Mouse (Mus musculus): ENCODE measurements around the gene Slc39a11. TPM values are rescaled to one million over a fixed set of nuclear protein-coding genes. Genes with fewer than 3 reads are reported as not detected.

Slc39a11 gene
- polyA plus RNA-seq, 1 experiment: 32.4 TPM

DNA sequence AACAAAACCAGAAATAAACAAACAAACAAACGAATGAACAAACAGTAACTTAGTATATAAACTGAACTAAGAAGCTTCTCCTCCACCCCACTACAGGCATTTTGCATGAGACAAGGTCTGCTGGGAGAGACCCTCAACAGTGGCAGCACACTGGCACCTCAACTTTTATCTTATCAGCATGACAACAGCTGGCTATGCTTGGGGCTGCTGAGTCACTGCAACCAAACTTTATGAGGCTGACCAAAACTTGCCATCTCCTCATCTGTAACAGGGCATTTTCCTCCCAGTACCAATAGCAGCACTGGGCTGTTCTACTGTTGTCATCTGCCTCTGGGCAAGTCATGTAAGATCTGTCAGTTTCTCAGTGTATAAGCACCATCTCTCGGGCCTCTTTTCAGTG is 31.1 kb upstream of the Slc39a11 start:
- WGBS: 82% methylated on average over 2 of the region's 2 CpGs
- no peak overlapping the region for H3K27ac ChIP-seq (ENCODE audit: insufficient read depth, low read depth, low read length)
- no peak overlapping the region for H3K4me3 ChIP-seq (ENCODE audit: low read depth, low read length)
- no peak for TF ChIP-seq CTCF (IDR thresholded peaks at IDR 0.05; ENCODE audit: extremely low read depth, insufficient read length, insufficient replicate concordance, low read depth, low read length)
- TF ChIP-seq POLR2A (IDR thresholded peaks at IDR 0.05; ENCODE audit: low read depth, low read length): no peak
- no peaks in the 10 kb centered on the region for H3K27me3 ChIP-seq (ENCODE audit: control insufficient read depth, insufficient read depth, low read length)
- peaks cover 7% of the 10 kb centered on the region for H3K4me1 ChIP-seq (ENCODE audit: control insufficient read depth, insufficient read depth, insufficient read length, low read length)
- peaks cover 12% of the 10 kb centered on the region for H3K36me3 ChIP-seq (ENCODE audit: control insufficient read depth, insufficient read depth, low read length)

DNA sequence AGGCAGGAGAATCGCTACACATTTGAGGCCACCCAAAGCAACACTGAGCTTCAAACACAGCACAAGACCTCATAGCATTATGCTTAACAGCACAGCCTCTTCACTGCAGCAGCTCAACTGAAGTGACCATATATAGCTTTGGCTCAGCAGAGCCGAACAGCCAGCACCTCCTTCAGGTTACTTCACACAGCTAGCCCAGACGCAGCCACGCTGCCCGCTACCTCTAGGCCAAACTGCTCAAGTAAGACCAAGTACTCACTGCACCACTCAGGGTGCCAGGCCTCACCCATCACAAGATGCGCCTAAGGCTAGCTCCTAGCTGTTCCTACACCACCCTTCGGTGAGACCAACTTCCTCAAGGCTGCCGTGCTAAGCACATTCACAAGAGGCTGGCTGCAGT is 28.5 kb upstream of the Slc39a11 start:
- Histone ChIP-seq H3K4me1 (ENCODE audit: control insufficient read depth, insufficient read depth, insufficient read length, low read length) (peaks cover 3% of the 10 kb centered on the region), H3K27me3 (ENCODE audit: control insufficient read depth, insufficient read depth, low read length) (no peaks in the 10 kb centered on the region), H3K4me3 (ENCODE audit: low read depth, low read length) (no peak overlapping the region), H3K27ac (ENCODE audit: insufficient read depth, low read depth, low read length) (no peak overlapping the region), H3K36me3 (ENCODE audit: control insufficient read depth, insufficient read depth, low read length) (peaks cover 30% of the 10 kb centered on the region)
- WGBS: 80% methylated on average over 8 of the region's 8 CpGs
- TF ChIP-seq CTCF (IDR thresholded peaks at IDR 0.05; ENCODE audit: extremely low read depth, insufficient read length, insufficient replicate concordance, low read depth, low read length) (no peak), POLR2A (IDR thresholded peaks at IDR 0.05; ENCODE audit: low read depth, low read length) (no peak)

DNA sequence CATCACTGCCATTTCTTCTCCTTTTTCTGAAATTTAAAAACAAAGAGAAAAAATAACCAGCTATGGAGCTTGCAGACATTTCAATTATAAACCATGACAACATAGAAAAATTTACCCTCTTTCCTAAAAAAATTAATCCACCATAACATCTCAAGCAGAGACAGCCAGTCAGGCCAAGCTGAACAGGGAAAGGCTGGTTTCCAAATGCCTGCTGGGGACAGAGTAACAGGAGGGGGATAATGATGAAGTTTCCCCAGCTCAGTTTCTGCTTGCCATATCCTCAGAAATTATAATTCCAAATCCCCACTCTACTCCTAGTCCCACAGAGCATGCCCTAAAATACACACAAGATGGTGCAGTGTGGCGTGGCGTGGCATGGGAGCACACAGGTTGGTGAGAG is 27.5 kb upstream of the Slc39a11 start:
- Histone ChIP-seq H3K27me3 (ENCODE audit: control insufficient read depth, insufficient read depth, low read length) (no peaks in the 10 kb centered on the region), H3K4me3 (ENCODE audit: low read depth, low read length) (no peak overlapping the region), H3K27ac (ENCODE audit: insufficient read depth, low read depth, low read length) (no peak overlapping the region), H3K36me3 (ENCODE audit: control insufficient read depth, insufficient read depth, low read length) (peaks cover 35% of the 10 kb centered on the region), H3K4me1 (ENCODE audit: control insufficient read depth, insufficient read depth, insufficient read length, low read length) (peaks cover 3% of the 10 kb centered on the region)
- no peak for TF ChIP-seq CTCF (IDR thresholded peaks at IDR 0.05; ENCODE audit: extremely low read depth, insufficient read length, insufficient replicate concordance, low read depth, low read length)
- no peak for TF ChIP-seq POLR2A (IDR thresholded peaks at IDR 0.05; ENCODE audit: low read depth, low read length)
- WGBS: 96% methylated on average over 2 of the region's 2 CpGs

DNA sequence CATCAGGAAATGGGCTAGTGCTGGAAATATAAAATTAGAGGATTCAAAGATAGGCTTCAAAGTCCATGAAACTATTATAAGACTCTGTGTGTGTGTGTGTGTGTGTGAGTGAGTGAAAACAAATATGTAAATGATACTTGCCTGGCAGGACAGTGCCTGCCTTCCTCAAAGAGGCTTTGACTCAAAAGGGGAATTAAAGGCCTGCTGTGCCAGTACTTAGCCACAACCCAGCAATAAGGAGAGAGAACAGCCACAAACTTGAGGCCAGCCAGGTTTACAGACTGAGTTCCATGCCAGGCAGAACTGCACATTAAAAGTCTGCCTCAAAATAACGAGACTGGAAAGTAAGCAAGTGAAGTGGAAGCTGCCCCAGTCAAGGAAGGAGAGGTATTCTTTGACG is 27.0 kb upstream of the Slc39a11 start:
- Histone ChIP-seq H3K36me3 (ENCODE audit: control insufficient read depth, insufficient read depth, low read length) (peaks cover 35% of the 10 kb centered on the region), H3K27ac (ENCODE audit: insufficient read depth, low read depth, low read length) (no peak overlapping the region)
- TF ChIP-seq POLR2A (IDR thresholded peaks at IDR 0.05; ENCODE audit: low read depth, low read length): no peak
- no peak for TF ChIP-seq CTCF (IDR thresholded peaks at IDR 0.05; ENCODE audit: extremely low read depth, insufficient read length, insufficient replicate concordance, low read depth, low read length)

DNA sequence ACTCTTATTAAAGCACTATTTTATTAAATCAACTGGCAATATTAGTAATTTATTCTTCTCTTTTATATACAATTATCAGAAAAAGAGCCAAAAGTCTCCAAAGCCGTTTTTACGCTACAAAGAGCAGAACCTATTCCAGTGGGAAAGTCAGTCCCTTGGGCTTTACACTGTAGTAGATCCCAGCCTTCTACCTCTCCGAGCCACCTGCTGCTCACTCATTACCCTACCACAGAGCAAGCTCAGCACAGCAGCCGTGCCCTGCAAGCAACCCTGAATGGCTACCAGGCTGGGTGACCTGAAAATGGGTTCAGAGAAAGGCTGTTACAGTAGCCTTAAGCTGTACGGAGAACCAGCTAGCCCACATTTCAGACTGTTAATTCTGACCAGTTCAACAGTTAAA is 24.7 kb upstream of the Slc39a11 start:
- H3K36me3 ChIP-seq (ENCODE audit: control insufficient read depth, insufficient read depth, low read length): peaks cover 40% of the 10 kb centered on the region
- H3K27me3 ChIP-seq (ENCODE audit: control insufficient read depth, insufficient read depth, low read length): no peaks in the 10 kb centered on the region
- 89% methylated on average over 5 of the region's 5 CpGs for WGBS
- H3K4me3 ChIP-seq (ENCODE audit: low read depth, low read length): no peak overlapping the region
- H3K4me1 ChIP-seq (ENCODE audit: control insufficient read depth, insufficient read depth, insufficient read length, low read length): no peaks in the 10 kb centered on the region; the same call in 1 of the 2 replicates
- H3K27ac ChIP-seq (ENCODE audit: insufficient read depth, low read depth, low read length): no peak overlapping the region
- TF ChIP-seq POLR2A (IDR thresholded peaks at IDR 0.05; ENCODE audit: low read depth, low read length) (no peak), CTCF (IDR thresholded peaks at IDR 0.05; ENCODE audit: extremely low read depth, insufficient read length, insufficient replicate concordance, low read depth, low read length) (no peak)

More for the DNA sequence above, 27.0 kb upstream of the Slc39a11 start:
- Histone ChIP-seq H3K4me1 (ENCODE audit: control insufficient read depth, insufficient read depth, insufficient read length, low read length) (peaks cover 3% of the 10 kb centered on the region), H3K4me3 (ENCODE audit: low read depth, low read length) (no peak overlapping the region), H3K27me3 (ENCODE audit: control insufficient read depth, insufficient read depth, low read length) (no peaks in the 10 kb centered on the region)
- 83% methylated on average over 2 of the region's 2 CpGs for WGBS

DNA sequence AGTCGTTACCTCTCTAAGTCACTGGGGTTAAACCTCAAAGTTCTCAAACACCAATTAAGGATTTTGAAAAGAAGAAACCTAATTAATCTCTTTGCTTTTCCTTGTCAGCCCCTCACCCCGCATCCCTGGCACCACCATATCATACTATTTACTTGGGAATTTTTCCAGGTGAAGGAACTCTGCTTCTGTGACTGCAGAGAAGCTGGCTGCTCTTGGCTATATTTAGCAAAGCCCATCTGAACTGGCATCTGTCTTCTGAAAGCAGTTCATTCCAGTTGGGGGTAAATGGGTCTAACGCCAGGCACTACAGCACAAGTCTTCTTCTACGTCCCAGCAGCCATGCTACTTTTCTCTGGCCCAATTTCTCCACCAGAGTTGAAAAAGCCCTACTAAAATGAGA is 23.7 kb upstream of the Slc39a11 start:
- H3K27ac ChIP-seq (ENCODE audit: insufficient read depth, low read depth, low read length): no peak overlapping the region
- 80% methylated on average over 4 of the region's 4 CpGs for WGBS
- no peaks in the 10 kb centered on the region for H3K27me3 ChIP-seq (ENCODE audit: control insufficient read depth, insufficient read depth, low read length)
- H3K4me1 ChIP-seq (ENCODE audit: control insufficient read depth, insufficient read depth, insufficient read length, low read length): peaks cover 2% of the 10 kb centered on the region
- peaks cover 40% of the 10 kb centered on the region for H3K36me3 ChIP-seq (ENCODE audit: control insufficient read depth, insufficient read depth, low read length)
- no peak overlapping the region for H3K4me3 ChIP-seq (ENCODE audit: low read depth, low read length)
- TF ChIP-seq CTCF (IDR thresholded peaks at IDR 0.05; ENCODE audit: extremely low read depth, insufficient read length, insufficient replicate concordance, low read depth, low read length): no peak
- no peak for TF ChIP-seq POLR2A (IDR thresholded peaks at IDR 0.05; ENCODE audit: low read depth, low read length)

DNA sequence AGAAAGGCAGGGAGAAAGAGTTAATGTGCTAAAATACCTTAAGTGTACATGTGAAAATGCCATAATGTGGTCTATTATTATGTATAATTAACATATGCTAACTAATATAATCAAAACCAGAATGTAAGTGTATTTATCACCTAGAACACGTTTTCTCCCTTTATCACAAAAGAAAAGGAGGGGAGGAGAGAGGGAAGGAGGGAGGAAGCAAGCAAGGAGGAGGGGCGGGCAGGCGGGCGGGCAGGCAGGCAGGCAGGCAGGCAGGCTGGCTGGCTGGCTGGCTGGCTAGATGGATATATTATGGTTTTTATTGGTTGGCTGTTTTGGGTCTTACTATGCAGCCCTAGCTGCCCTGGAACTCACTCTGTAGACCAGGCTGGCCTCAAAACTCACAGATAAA is 19.8 kb upstream of the Slc39a11 start:
- Histone ChIP-seq H3K4me1 (ENCODE audit: control insufficient read depth, insufficient read depth, insufficient read length, low read length) (peaks cover 21% of the 10 kb centered on the region), H3K4me3 (ENCODE audit: low read depth, low read length) (no peak overlapping the region), H3K27me3 (ENCODE audit: control insufficient read depth, insufficient read depth, low read length) (no peaks in the 10 kb centered on the region), H3K36me3 (ENCODE audit: control insufficient read depth, insufficient read depth, low read length) (peaks cover 22% of the 10 kb centered on the region), H3K27ac (ENCODE audit: insufficient read depth, low read depth, low read length) (no peak overlapping the region)
- 58% methylated on average over 4 of the region's 4 CpGs for WGBS
- no peak for TF ChIP-seq CTCF (IDR thresholded peaks at IDR 0.05; ENCODE audit: extremely low read depth, insufficient read length, insufficient replicate concordance, low read depth, low read length)
- no peak for TF ChIP-seq POLR2A (IDR thresholded peaks at IDR 0.05; ENCODE audit: low read depth, low read length)

DNA sequence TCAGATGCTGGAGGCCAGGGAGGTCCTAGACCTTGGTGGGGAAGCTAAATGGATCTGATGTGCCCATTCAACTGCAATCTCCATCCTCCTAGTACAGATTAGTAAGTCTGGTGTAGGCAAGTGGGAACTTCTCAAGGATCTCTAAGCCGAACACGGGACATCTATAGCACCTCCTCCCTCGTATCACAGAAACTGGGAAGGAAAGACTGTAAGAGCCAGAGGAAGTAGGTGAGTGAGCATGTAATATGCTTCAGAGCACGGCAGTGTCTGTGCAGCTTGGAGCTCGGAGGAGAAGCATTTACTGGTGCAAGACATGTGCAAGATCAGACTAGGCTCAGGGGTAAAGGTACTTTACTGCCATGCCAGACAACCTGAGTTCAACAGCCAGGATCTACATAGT is 19.0 kb upstream of the Slc39a11 start:
- Histone ChIP-seq H3K4me3 (ENCODE audit: low read depth, low read length) (no peak overlapping the region), H3K27ac (ENCODE audit: insufficient read depth, low read depth, low read length) (no peak overlapping the region), H3K4me1 (ENCODE audit: control insufficient read depth, insufficient read depth, insufficient read length, low read length) (peaks cover 21% of the 10 kb centered on the region), H3K27me3 (ENCODE audit: control insufficient read depth, insufficient read depth, low read length) (no peaks in the 10 kb centered on the region), H3K36me3 (ENCODE audit: control insufficient read depth, insufficient read depth, low read length) (peaks cover 22% of the 10 kb centered on the region)
- TF ChIP-seq CTCF (IDR thresholded peaks at IDR 0.05; ENCODE audit: extremely low read depth, insufficient read length, insufficient replicate concordance, low read depth, low read length): no peak
- TF ChIP-seq POLR2A (IDR thresholded peaks at IDR 0.05; ENCODE audit: low read depth, low read length): no peak
- WGBS: 69% methylated on average over 5 of the region's 5 CpGs

Data from small intestine, adult 2 months (tissue).